Mouse (Mus musculus) midbrain, embryonic 14.5 days (tissue): ENCODE measurements around the gene Sik1. TPM values are rescaled to one million over a fixed set of nuclear protein-coding genes. Genes with fewer than 3 reads are reported as not detected.
A peak's percentile ranks its signal among the peaks of the same experiment; 100 is the strongest.

Experiments used
- ATAC-seq: fragments of 200-750 bp; cut with Nextera tagmentation; 2 replicates; pipeline ENCODE4 v1.8.0; 2017; ENCODE audit warnings: moderate number of reproducible peaks, moderate library complexity; ENCODE audit not compliant: low FRiP score, low TSS enrichment
- DNase-seq: peaks from one replicate; pipeline ENCODE4 v3.0.0-alpha.2; 2015
- H3K27ac ChIP-seq: fragments of 300-500 bp; sonication (generic); replicated peaks from 2 replicates; pipeline ENCODE4 v1.5.1; 2014; ENCODE audit warnings: mild to moderate bottlenecking, low read depth, low read length, moderate library complexity
- H3K27me3 ChIP-seq: fragments of 300-500 bp; sonication (generic); 2 replicates; pipeline ENCODE4 v1.6.1; 2014; ENCODE audit warnings: low read length, control low read depth, mixed read lengths; ENCODE audit not compliant: control insufficient read depth, insufficient read depth
- H3K36me3 ChIP-seq: fragments of 300-500 bp; sonication (generic); 2 replicates; pipeline ENCODE4 v1.6.1; 2014; ENCODE audit warnings: low read length, control low read depth; ENCODE audit not compliant: control insufficient read depth, insufficient read depth
- H3K4me1 ChIP-seq: fragments of 300-500 bp; sonication (generic); 2 replicates; pipeline ENCODE4 v1.6.1; 2014; ENCODE audit warnings: mild to moderate bottlenecking, antibody characterized with exemption, low read length, control low read depth; ENCODE audit not compliant: control insufficient read depth, insufficient read depth
- H3K4me2 ChIP-seq: fragments of 300-500 bp; sonication (generic); 2 replicates; pipeline ENCODE4 v1.6.1; 2014; ENCODE audit warnings: mild to moderate bottlenecking, low read length, moderate library complexity
- H3K4me3 ChIP-seq: fragments of 300-500 bp; sonication (generic); replicated peaks from 2 replicates; pipeline ENCODE4 v1.5.1; 2014; ENCODE audit warnings: low read depth, low read length
- H3K9ac ChIP-seq: fragments of 300-500 bp; sonication (generic); replicated peaks from 2 replicates; pipeline ENCODE4 v1.6.1; 2014; ENCODE audit warnings: mild to moderate bottlenecking, low read length, moderate library complexity
- H3K9me3 ChIP-seq: fragments of 300-500 bp; sonication (generic); 2 replicates; pipeline ENCODE4 v1.6.1; 2016; ENCODE audit warnings: low read length, control low read depth, mixed read lengths; ENCODE audit not compliant: control insufficient read depth
- WGBS: fragments of 180-500 bp; shearing (Covaris S2); extraction: QIAGEN DNeasy Blood & Tissue Kit; methylation state at CpG from one replicate; pipeline ENCODE4 v1.1.7; 2014; 5-methylcytosine and 5-hydroxymethylcytosine counted together
- polyA plus RNA-seq: library from polyadenylated mRNA; unstranded; fragments of >200 nt; fragmentation: Nextera tagmentation; extraction: Ambion mirVana; gene quantifications from 2 replicates; pipeline ENCODE4 v1.2.1, GENCODE M21; 2014

Gene Sik1
- polyA plus RNA-seq, 1 experiment from 2014 or later, result 19.3 TPM

GRCm38 (mm10) chr17:31814848-31815247 lies 40.8 kb downstream of the Sik1 start:
- H3K36me3 ChIP-seq, result no peaks in the 10 kb centered on the region
- H3K4me1 ChIP-seq, result peaks cover 25% of the 10 kb centered on the region
- no peaks in the 10 kb centered on the region for H3K27me3 ChIP-seq
- H3K4me2 ChIP-seq, result no peak overlapping the region
- 0 out of 2 replicates have a peak overlapping the region, but pooled peaks have one; percentile 32 for H3K27ac ChIP-seq
- ATAC-seq (no peak), DNase-seq (no peak)
- 79% methylated on average over 1 of the region's 1 CpGs for WGBS
- H3K9ac ChIP-seq, result no peak overlapping the region
- no peak overlapping the region for H3K4me3 ChIP-seq
- no peaks in the 10 kb centered on the region for H3K9me3 ChIP-seq

- H3K9me3 ChIP-seq, result no peaks in the 10 kb centered on the region
- H3K4me2 ChIP-seq, result no peak overlapping the region
- peaks cover 25% of the 10 kb centered on the region for H3K4me1 ChIP-seq
- no peaks in the 10 kb centered on the region for H3K27me3 ChIP-seq
- WGBS, result 63% methylated on average over 3 of the region's 3 CpGs
- H3K36me3 ChIP-seq, result no peaks in the 10 kb centered on the region
- peak; percentile 48 for DNase-seq
- H3K4me3 ChIP-seq, result no peak overlapping the region
- peak overlapping the region; percentile 32; the same call in 1 of the 2 replicates for H3K27ac ChIP-seq
- no peak overlapping the region for H3K9ac ChIP-seq
- ATAC-seq, result peak; percentile 21; the same call in 1 of the 2 replicates
Observed at GRCm38 (mm10) chr17:31813938-31814622, 41.5 kb downstream of the Sik1 start.

GRCm38 (mm10) chr17:31811333-31811732 lies 44.3 kb downstream of the Sik1 start:
- no peak overlapping the region for H3K9ac ChIP-seq
- H3K9me3 ChIP-seq, result no peaks in the 10 kb centered on the region
- H3K4me2 ChIP-seq, result no peak overlapping the region
- ATAC-seq (no peak), DNase-seq (no peak)
- no peaks in the 10 kb centered on the region for H3K27me3 ChIP-seq
- H3K36me3 ChIP-seq, result no peaks in the 10 kb centered on the region
- H3K4me3 ChIP-seq, result no peak overlapping the region
- no peak overlapping the region for H3K27ac ChIP-seq
- 40% methylated on average over 4 of the region's 4 CpGs for WGBS
- H3K4me1 ChIP-seq, result peaks cover 12% of the 10 kb centered on the region

GRCm38 (mm10) chr17:31809894-31810293 lies 45.7 kb downstream of the Sik1 start:
- Histone ChIP-seq H3K27ac (peak overlapping the region; percentile 71), H3K9me3 (no peaks in the 10 kb centered on the region), H3K4me1 (peaks cover 14% of the 10 kb centered on the region), H3K4me2 (peak overlapping the region; percentile 25; the same call in 1 of the 2 replicates), H3K36me3 (no peaks in the 10 kb centered on the region), H3K4me3 (no peak overlapping the region), H3K27me3 (no peaks in the 10 kb centered on the region), H3K9ac (peak overlapping the region; percentile 34; the same call in 1 of the 2 replicates)
- ATAC-seq, result no peak
- DNase-seq, result peak; percentile 70
- WGBS, result 42% methylated on average over 19 of the region's 19 CpGs

- WGBS, result 92% methylated on average over 7 of the region's 7 CpGs
- no peak for ATAC-seq
Observed at GRCm38 (mm10) chr17:31809136-31809535, 46.5 kb downstream of the Sik1 start.

GRCm38 (mm10) chr17:31808082-31808875 lies 47.3 kb downstream of the Sik1 start:
- Histone ChIP-seq H3K9me3 (no peaks in the 10 kb centered on the region), H3K9ac (no peak overlapping the region), H3K4me3 (no peak overlapping the region), H3K4me2 (no peak overlapping the region), H3K27me3 (no peaks in the 10 kb centered on the region), H3K36me3 (no peaks in the 10 kb centered on the region), H3K4me1 (peaks cover 4% of the 10 kb centered on the region; the same call in 1 of the 2 replicates), H3K27ac (no peak overlapping the region)
- ATAC-seq (no peak), DNase-seq (no peak)
- WGBS, result 63% methylated on average over 10 of the region's 10 CpGs

More at GRCm38 (mm10) chr17:31809136-31809535, 46.5 kb downstream of the Sik1 start:
- Histone ChIP-seq H3K27me3 (no peaks in the 10 kb centered on the region), H3K4me1 (peaks cover 7% of the 10 kb centered on the region), H3K9me3 (no peaks in the 10 kb centered on the region), H3K27ac (no peak overlapping the region), H3K36me3 (no peaks in the 10 kb centered on the region), H3K4me3 (no peak overlapping the region), H3K9ac (no peak overlapping the region), H3K4me2 (no peak overlapping the region)
- DNase-seq, result no peak

- 49% methylated on average over 3 of the region's 3 CpGs for WGBS
- no peaks in the 10 kb centered on the region for H3K27me3 ChIP-seq
- no peaks in the 10 kb centered on the region for H3K9me3 ChIP-seq
- DNase-seq (no peak), ATAC-seq (no peak)
- peak overlapping the region; percentile 4 for H3K27ac ChIP-seq
- H3K4me3 ChIP-seq, result no peak overlapping the region
- peaks cover 4% of the 10 kb centered on the region; the same call in 1 of the 2 replicates for H3K4me1 ChIP-seq
- no peak overlapping the region for H3K9ac ChIP-seq
- H3K36me3 ChIP-seq, result no peaks in the 10 kb centered on the region
- H3K4me2 ChIP-seq, result no peak overlapping the region
Observed at GRCm38 (mm10) chr17:31806496-31806895, 49.1 kb downstream of the Sik1 start.

- H3K27ac ChIP-seq, result peak overlapping the region; percentile 4
- WGBS, result 22% methylated on average over 8 of the region's 8 CpGs
- no peaks in the 10 kb centered on the region for H3K27me3 ChIP-seq
- H3K4me2 ChIP-seq, result no peak overlapping the region
- H3K4me3 ChIP-seq, result no peak overlapping the region
- H3K4me1 ChIP-seq, result peaks cover 4% of the 10 kb centered on the region; the same call in 1 of the 2 replicates
- ATAC-seq (no peak), DNase-seq (peak; percentile 73)
- no peaks in the 10 kb centered on the region for H3K36me3 ChIP-seq
- no peak overlapping the region for H3K9ac ChIP-seq
- H3K9me3 ChIP-seq, result no peaks in the 10 kb centered on the region
Observed at GRCm38 (mm10) chr17:31806025-31806424, 49.6 kb downstream of the Sik1 start.
